ENCODE assay signal across 8 mouse cellular contexts in genomic region chr6:142814495-142814921, GRCm38 (mm10). TPM values are rescaled to one million over a fixed set of nuclear protein-coding genes. Genes with fewer than 3 reads are reported as not detected.
DNase-seq lines count a peak whose midpoint lies in the region; ATAC-seq and TF ChIP-seq lines count a peak whose summit lies in the region.

No protein-coding gene starts in this region.

- TF ChIP-seq CTCF in bone marrow, adult 2 months (IDR thresholded peaks at IDR 0.05; ENCODE audit: control insufficient read depth, insufficient read depth, low read length) = peak; percentile 40
- peak; percentile 37; the same call in 1 of the 2 replicates for TF ChIP-seq CTCF in spleen, adult 2 months (IDR thresholded peaks at IDR 0.05; ENCODE audit: extremely low read depth, insufficient read depth, insufficient read length, insufficient replicate concordance)

- no peaks in the 10 kb centered on the region for H3K36me3 ChIP-seq in embryonic facial prominence, embryonic 14.5 days (ENCODE audit: control insufficient read depth, insufficient read depth, low read length)
- no peaks in the 10 kb centered on the region for H3K36me3 ChIP-seq in limb, embryonic 13.5 days
- no peaks in the 10 kb centered on the region for H3K36me3 ChIP-seq in midbrain, embryonic 16.5 days (ENCODE audit: control insufficient read depth, insufficient read depth, low read length)
- no peaks in the 10 kb centered on the region for H3K36me3 ChIP-seq in spleen, adult 2 months (ENCODE audit: control insufficient read depth, insufficient read depth, low read length)

- H3K4me3 ChIP-seq in bone marrow, adult 2 months (replicated peaks; ENCODE audit: control insufficient read depth, low read depth, low read length) = peak overlapping the region; percentile 60
- peak overlapping the region; percentile 35 for H3K4me3 ChIP-seq in embryonic facial prominence, embryonic 14.5 days (ENCODE audit: low read depth, low read length)
- H3K4me3 ChIP-seq in limb, embryonic 13.5 days = peak overlapping the region; percentile 42
- peak overlapping the region; percentile 36 for H3K4me3 ChIP-seq in midbrain, embryonic 16.5 days (ENCODE audit: low read depth, low read length)
- peak overlapping the region; percentile 8; the same call in 1 of the 2 replicates for H3K4me3 ChIP-seq in spleen, adult 2 months (ENCODE audit: extremely low read depth, insufficient read depth, insufficient read length)

- H3K9ac ChIP-seq in embryonic facial prominence, embryonic 14.5 days (ENCODE audit: low read depth, low read length) = peak overlapping the region; percentile 43; the same call in 1 of the 2 replicates
- H3K9ac ChIP-seq in limb, embryonic 13.5 days = peak overlapping the region; percentile 65
- H3K9ac ChIP-seq in midbrain, embryonic 16.5 days (ENCODE audit: low read depth, low read length) = peak overlapping the region; percentile 57

- H3K27ac ChIP-seq in bone marrow, adult 2 months (ENCODE audit: control insufficient read depth, insufficient read depth, low read depth, low read length, poor library complexity) = no peak overlapping the region
- H3K27ac ChIP-seq in embryonic facial prominence, embryonic 14.5 days (replicated peaks; ENCODE audit: low read depth, low read length) = no peak overlapping the region
- no peak overlapping the region for H3K27ac ChIP-seq in limb, embryonic 13.5 days
- H3K27ac ChIP-seq in midbrain, embryonic 16.5 days (ENCODE audit: low read length) = no peak overlapping the region
- no peak overlapping the region for H3K27ac ChIP-seq in spleen, adult 2 months (ENCODE audit: insufficient read depth, low read length)

- H3K4me2 ChIP-seq in embryonic facial prominence, embryonic 14.5 days (ENCODE audit: low read depth, low read length) = peak overlapping the region; percentile 53
- peak overlapping the region; percentile 63 for H3K4me2 ChIP-seq in limb, embryonic 13.5 days (replicated peaks)
- H3K4me2 ChIP-seq in midbrain, embryonic 16.5 days (ENCODE audit: low read length) = peak overlapping the region; percentile 66

- H3K27me3 ChIP-seq in embryonic facial prominence, embryonic 14.5 days (replicated peaks; ENCODE audit: control insufficient read depth, insufficient read depth, low read length) = no peaks in the 10 kb centered on the region
- H3K27me3 ChIP-seq in limb, embryonic 13.5 days = peaks cover 4% of the 10 kb centered on the region; the same call in 1 of the 2 replicates
- no peaks in the 10 kb centered on the region for H3K27me3 ChIP-seq in midbrain, embryonic 16.5 days (ENCODE audit: control insufficient read depth, insufficient read depth, low read depth, low read length)
- no peaks in the 10 kb centered on the region for H3K27me3 ChIP-seq in spleen, adult 2 months (ENCODE audit: control insufficient read depth, insufficient read depth, low read length)

- H3K4me1 ChIP-seq in bone marrow, adult 2 months (ENCODE audit: control insufficient read depth, insufficient read depth, low read length) = no peaks in the 10 kb centered on the region
- no peaks in the 10 kb centered on the region for H3K4me1 ChIP-seq in embryonic facial prominence, embryonic 14.5 days (ENCODE audit: control insufficient read depth, insufficient read depth, low read length)
- H3K4me1 ChIP-seq in limb, embryonic 13.5 days = peaks cover 4% of the 10 kb centered on the region; the same call in 1 of the 2 replicates
- peaks cover 9% of the 10 kb centered on the region; the same call in 1 of the 2 replicates for H3K4me1 ChIP-seq in midbrain, embryonic 16.5 days (ENCODE audit: control insufficient read depth, insufficient read depth, low read length)
- H3K4me1 ChIP-seq in spleen, adult 2 months (ENCODE audit: control insufficient read depth, insufficient read depth, insufficient read length) = no peaks in the 10 kb centered on the region; the same call in 1 of the 2 replicates

- TF ChIP-seq POLR2A in bone marrow, adult 2 months (IDR thresholded peaks at IDR 0.05; ENCODE audit: borderline replicate concordance, control insufficient read depth, low read depth, low read length) = no peak
- no peak for TF ChIP-seq POLR2A in spleen, adult 2 months (IDR thresholded peaks at IDR 0.05; ENCODE audit: low read depth, low read length)

- no peaks in the 10 kb centered on the region for H3K9me3 ChIP-seq in embryonic facial prominence, embryonic 14.5 days (ENCODE audit: control insufficient read depth, low read length)
- H3K9me3 ChIP-seq in limb, embryonic 13.5 days = no peaks in the 10 kb centered on the region
- H3K9me3 ChIP-seq in midbrain, embryonic 16.5 days (replicated peaks; ENCODE audit: control insufficient read depth, low read length, poor library complexity, severe bottlenecking) = no peaks in the 10 kb centered on the region

- peak; percentile 82 to 83 for DNase-seq in B cell, adult 2 months
- DNase-seq in embryonic facial prominence, embryonic 14.5 days (ENCODE audit: low spot score) = peak; percentile 95
- peak; percentile 5 to 63 for DNase-seq in heart, adult 9 months (ENCODE audit: low spot score in 2 of 2)
- DNase-seq in kidney, adult 9 months = peak; percentile 91
- peak; percentile 50 to 68 for DNase-seq in spleen, adult 2 months (ENCODE audit: low read depth in 1 of 2, low spot score in 2 of 2)

- ATAC-seq in embryonic facial prominence, embryonic 14.5 days (ENCODE audit: low read depth) = peak; percentile 60; the same call in 1 of the 2 replicates
- peak; percentile 58 for ATAC-seq in limb, embryonic 13.5 days (ENCODE audit: low FRiP score, low read depth)
- peak; percentile 59 for ATAC-seq in midbrain, embryonic 16.5 days

- WGBS in bone marrow, adult 2 months = 6% methylated on average over 15 of the region's 15 CpGs
- WGBS in embryonic facial prominence, embryonic 14.5 days = 3% methylated on average over 15 of the region's 15 CpGs
- 3% methylated on average over 15 of the region's 15 CpGs for WGBS in limb, embryonic 13.5 days
- WGBS in midbrain, embryonic 16.5 days = 3% methylated on average over 15 of the region's 15 CpGs
- WGBS in spleen, adult 2 months = 10% methylated on average over 15 of the region's 15 CpGs

RNA-seq across cellular contexts. Expression of gene Sult6b2, which starts 10.2 kb away (rescaled TPM):
- polyA plus RNA-seq in bone marrow, adult 2 months (2011; ENCODE audit: insufficient read depth, insufficient read length, low replicate concordance, missing spikeins) = not detected in 2 replicates
- not detected in 2 replicates for polyA plus RNA-seq in embryonic facial prominence, embryonic 14.5 days (2014; fragmentation: Nextera tagmentation; extraction: Ambion mirVana)
- not detected in 2 replicates for polyA plus RNA-seq in limb, embryonic 13.5 days (2015; fragmentation: Nextera tagmentation; extraction: Ambion mirVana)
- polyA plus RNA-seq in midbrain, embryonic 16.5 days (2015; fragmentation: Nextera tagmentation; extraction: Ambion mirVana) = 0.24 and 0.25 TPM in 2 replicates
- not detected in 2 replicates for polyA plus RNA-seq in spleen, adult 2 months (2012; rRNA removed)

RNA-seq across cellular contexts. Expression of gene Cmas, which starts 58.0 kb away (rescaled TPM):
- 144 and 171 TPM in 2 replicates for polyA plus RNA-seq in bone marrow, adult 2 months (2011; ENCODE audit: insufficient read depth, insufficient read length, low replicate concordance, missing spikeins)
- 95.2 and 95.6 TPM in 2 replicates for polyA plus RNA-seq in embryonic facial prominence, embryonic 14.5 days (2014; fragmentation: Nextera tagmentation; extraction: Ambion mirVana)
- polyA plus RNA-seq in limb, embryonic 13.5 days (2015; fragmentation: Nextera tagmentation; extraction: Ambion mirVana) = 74.7 and 79.6 TPM in 2 replicates
- polyA plus RNA-seq in midbrain, embryonic 16.5 days (2015; fragmentation: Nextera tagmentation; extraction: Ambion mirVana) = 226 and 229 TPM in 2 replicates
- polyA plus RNA-seq in spleen, adult 2 months (2012; rRNA removed) = 34.3 and 34.5 TPM in 2 replicates

Comparison
In these comparisons a context has a peak if more than half of its experiments do, and no peak if none do; other contexts are left out.
1. DNase-seq: peak in every context shown above with its lines; median percentile 95 in embryonic facial prominence, embryonic 14.5 days; 91 in kidney, adult 9 months; 82 in B cell, adult 2 months; 59 in spleen, adult 2 months; 34 in heart, adult 9 months.
2. H3K4me3 ChIP-seq: peak in every context shown above with its lines; median percentile 60 in bone marrow, adult 2 months; 42 in limb, embryonic 13.5 days; 36 in midbrain, embryonic 16.5 days; 35 in embryonic facial prominence, embryonic 14.5 days; 8 in spleen, adult 2 months.